Mouse (Mus musculus): ENCODE results near the gene Ywhag. TPM values are rescaled to one million over a fixed set of nuclear protein-coding genes. Genes with fewer than 3 reads are reported as not detected.

Ywhag gene
- polyA plus RNA-seq, 1 experiment from 2014 or later = 431 TPM

DNA sequence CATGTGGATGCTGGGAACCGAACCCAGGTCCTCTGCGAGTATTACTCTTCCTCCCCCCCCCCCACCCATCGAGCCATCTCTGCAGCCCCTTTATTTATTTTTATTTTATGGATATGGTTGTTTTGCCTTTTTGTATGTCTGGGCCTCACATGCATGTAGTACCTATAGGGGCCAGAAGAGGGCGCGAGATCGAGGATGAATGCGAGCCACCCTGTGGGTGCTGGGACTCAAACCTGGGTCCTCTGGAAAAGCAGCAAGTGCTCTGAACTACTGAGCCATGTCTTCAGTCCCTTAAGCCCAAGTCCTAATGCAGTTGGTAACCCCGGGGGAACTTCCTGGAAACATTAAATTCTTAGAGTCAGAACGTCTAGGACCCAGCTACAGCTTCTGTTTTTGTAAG is 32.5 kb upstream of the Ywhag start:
- ATAC-seq (ENCODE audit: low read depth) = no peak
- H3K4me3 ChIP-seq (ENCODE audit: low read depth, low read length) = no peak overlapping the region
- H3K36me3 ChIP-seq (ENCODE audit: control insufficient read depth, insufficient read depth, low read length) = no peaks in the 10 kb centered on the region
- H3K9me3 ChIP-seq (ENCODE audit: control insufficient read depth, low read length) = no peaks in the 10 kb centered on the region
- 67% methylated on average over 9 of the region's 9 CpGs for WGBS
- no peak overlapping the region for H3K9ac ChIP-seq (replicated peaks; ENCODE audit: low read depth, low read length)
- H3K27ac ChIP-seq (ENCODE audit: low read depth, low read length) = no peak overlapping the region
- H3K27me3 ChIP-seq (ENCODE audit: control insufficient read depth, insufficient read depth, low read length) = no peaks in the 10 kb centered on the region
- H3K4me2 ChIP-seq (ENCODE audit: low read depth, low read length) = no peak overlapping the region
- H3K4me1 ChIP-seq (ENCODE audit: control insufficient read depth, insufficient read depth, low read length) = 0 out of 2 replicates have a peak, but pooled peaks cover 4% of the 10 kb centered on the region

DNA sequence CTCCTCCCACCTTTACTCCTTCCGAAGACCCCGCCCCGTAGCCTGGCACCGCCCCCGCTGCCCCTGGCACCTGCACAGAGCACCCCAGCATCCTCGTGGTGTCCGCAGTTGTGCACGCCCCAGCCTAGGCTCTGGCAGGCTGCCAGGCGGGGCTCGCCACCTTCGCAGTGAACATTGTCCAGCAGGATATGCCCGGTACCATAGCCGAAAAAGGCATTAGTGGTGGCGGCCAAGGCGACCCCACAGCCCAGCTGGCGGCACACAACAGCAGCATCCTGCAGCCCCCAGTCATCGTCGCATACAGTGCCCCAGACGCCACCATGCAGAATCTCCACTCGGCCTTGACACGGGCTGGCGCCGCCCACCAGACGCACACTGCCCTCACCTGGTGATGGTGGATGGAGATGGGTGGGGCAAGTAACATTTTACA is 31.1 kb upstream of the Ywhag start:
- ATAC-seq (ENCODE audit: low read depth) = no peak
- no peaks in the 10 kb centered on the region for H3K36me3 ChIP-seq (ENCODE audit: control insufficient read depth, insufficient read depth, low read length)
- WGBS = 10% methylated on average over 24 of the region's 24 CpGs
- no peak overlapping the region for H3K9ac ChIP-seq (replicated peaks; ENCODE audit: low read depth, low read length)
- H3K27me3 ChIP-seq (ENCODE audit: control insufficient read depth, insufficient read depth, low read length) = no peaks in the 10 kb centered on the region
- H3K9me3 ChIP-seq (ENCODE audit: control insufficient read depth, low read length) = no peaks in the 10 kb centered on the region
- peak overlapping the region; percentile 0; the same call in 1 of the 2 replicates for H3K4me3 ChIP-seq (ENCODE audit: low read depth, low read length)
- 0 out of 2 replicates have a peak, but pooled peaks cover 6% of the 10 kb centered on the region for H3K4me1 ChIP-seq (ENCODE audit: control insufficient read depth, insufficient read depth, low read length)
- peak overlapping the region; percentile 1; the same call in 1 of the 2 replicates for H3K4me2 ChIP-seq (ENCODE audit: low read depth, low read length)
- no peak overlapping the region for H3K27ac ChIP-seq (ENCODE audit: low read depth, low read length)

DNA sequence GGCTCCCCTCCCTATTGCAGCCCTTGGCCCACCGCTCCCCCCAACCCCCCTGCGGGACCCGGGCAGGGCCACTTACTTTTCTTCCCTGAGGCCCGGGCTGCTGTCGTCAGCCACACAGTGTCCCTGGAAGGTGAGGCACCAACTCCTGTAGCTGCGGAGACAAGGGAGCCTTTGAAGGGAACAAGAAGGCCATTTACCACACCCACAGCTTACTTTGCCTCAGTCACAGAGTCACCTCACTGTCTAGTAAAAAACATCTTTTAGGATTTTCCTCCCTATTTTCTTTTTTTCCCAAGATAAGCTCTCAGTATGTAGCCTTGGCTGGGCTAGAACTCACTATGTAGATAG is 28.8 kb upstream of the Ywhag start:
- Histone ChIP-seq H3K36me3 (ENCODE audit: control insufficient read depth, insufficient read depth, low read length) (no peaks in the 10 kb centered on the region), H3K4me3 (ENCODE audit: low read depth, low read length) (peak overlapping the region; percentile 58), H3K4me1 (ENCODE audit: control insufficient read depth, insufficient read depth, low read length) (0 out of 2 replicates have a peak, but pooled peaks cover 6% of the 10 kb centered on the region), H3K27me3 (ENCODE audit: control insufficient read depth, insufficient read depth, low read length) (no peaks in the 10 kb centered on the region), H3K9me3 (ENCODE audit: control insufficient read depth, low read length) (no peaks in the 10 kb centered on the region), H3K27ac (ENCODE audit: low read depth, low read length) (peak overlapping the region; percentile 98), H3K4me2 (ENCODE audit: low read depth, low read length) (peak overlapping the region; percentile 92), H3K9ac (replicated peaks; ENCODE audit: low read depth, low read length) (peak overlapping the region; percentile 86)
- no peak for ATAC-seq (ENCODE audit: low read depth)
- 4% methylated on average over 6 of the region's 6 CpGs for WGBS

DNA sequence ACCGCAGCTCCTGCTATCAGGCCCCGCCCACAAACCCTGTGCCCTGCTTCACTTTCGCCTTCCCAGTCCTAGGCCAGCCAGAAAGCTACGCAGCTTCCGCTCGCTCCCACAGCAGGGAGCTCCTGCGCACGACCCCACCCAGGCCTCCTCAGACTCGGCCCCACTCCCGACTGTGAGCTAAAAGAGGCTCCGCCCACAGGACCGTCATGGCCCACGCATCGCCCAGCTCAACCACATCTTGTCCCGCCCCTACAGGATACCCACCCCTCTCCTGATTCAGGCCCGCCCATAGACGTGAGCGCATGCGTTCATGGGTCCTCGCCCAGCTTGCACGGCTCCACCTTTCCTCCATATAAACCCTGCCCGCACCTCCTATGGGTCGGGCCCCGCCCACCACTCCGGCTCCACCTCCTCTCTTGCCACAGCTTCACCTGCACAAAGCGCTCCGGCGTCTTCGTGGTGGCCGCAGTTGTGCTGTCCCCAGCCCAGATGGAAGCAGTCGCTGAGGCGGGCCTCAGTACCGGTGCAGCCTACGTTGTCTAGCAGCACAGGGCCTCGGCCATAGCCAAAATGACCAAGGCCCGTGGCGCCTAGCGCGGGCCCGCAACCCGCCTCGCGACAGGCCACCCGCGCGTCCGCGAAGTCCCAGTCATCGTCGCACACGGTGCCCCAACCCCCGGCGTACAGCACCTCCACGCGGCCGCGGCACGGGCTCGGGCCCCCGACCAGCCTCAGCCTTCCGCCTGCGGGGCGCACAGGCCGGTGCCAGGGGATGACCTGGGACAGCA is 28.3 kb upstream of the Ywhag start:
- Histone ChIP-seq H3K4me3 (ENCODE audit: low read depth, low read length) (peak overlapping the region; percentile 58), H3K9ac (replicated peaks; ENCODE audit: low read depth, low read length) (peak overlapping the region; percentile 86), H3K4me2 (ENCODE audit: low read depth, low read length) (peak overlapping the region; percentile 92), H3K9me3 (ENCODE audit: control insufficient read depth, low read length) (no peaks in the 10 kb centered on the region), H3K27me3 (ENCODE audit: control insufficient read depth, insufficient read depth, low read length) (no peaks in the 10 kb centered on the region), H3K27ac (ENCODE audit: low read depth, low read length) (peak overlapping the region; percentile 98), H3K36me3 (ENCODE audit: control insufficient read depth, insufficient read depth, low read length) (no peaks in the 10 kb centered on the region), H3K4me1 (ENCODE audit: control insufficient read depth, insufficient read depth, low read length) (0 out of 2 replicates have a peak, but pooled peaks cover 6% of the 10 kb centered on the region)
- under 1% methylated on average over 63 of the region's 64 CpGs for WGBS
- peak; percentile 96 for ATAC-seq (ENCODE audit: low read depth)

DNA sequence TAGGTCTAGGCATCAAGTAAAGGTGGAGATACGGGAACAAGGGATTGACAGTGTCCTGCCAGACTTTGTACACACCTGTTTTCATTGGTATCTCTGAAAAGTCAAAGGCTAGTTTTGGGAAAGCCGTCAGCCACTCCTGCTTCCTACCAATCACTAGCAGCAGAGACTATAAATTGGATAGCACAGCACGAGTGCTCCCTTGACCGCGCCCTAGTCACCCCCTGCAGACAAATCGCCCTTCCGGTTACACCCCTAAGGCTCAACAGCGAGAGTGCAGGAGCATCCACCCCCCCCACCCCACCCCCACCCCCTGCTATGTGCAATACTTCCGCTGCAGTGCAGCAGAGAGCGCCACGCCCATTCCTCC is 27.7 kb upstream of the Ywhag start:
- Histone ChIP-seq H3K27me3 (ENCODE audit: control insufficient read depth, insufficient read depth, low read length) (no peaks in the 10 kb centered on the region), H3K27ac (ENCODE audit: low read depth, low read length) (peak overlapping the region; percentile 98), H3K4me3 (ENCODE audit: low read depth, low read length) (peak overlapping the region; percentile 58), H3K9ac (replicated peaks; ENCODE audit: low read depth, low read length) (no peak overlapping the region), H3K4me1 (ENCODE audit: control insufficient read depth, insufficient read depth, low read length) (0 out of 2 replicates have a peak, but pooled peaks cover 7% of the 10 kb centered on the region), H3K9me3 (ENCODE audit: control insufficient read depth, low read length) (no peaks in the 10 kb centered on the region), H3K36me3 (ENCODE audit: control insufficient read depth, insufficient read depth, low read length) (no peaks in the 10 kb centered on the region), H3K4me2 (ENCODE audit: low read depth, low read length) (peak overlapping the region; percentile 92)
- 0% methylated on average over 11 of the region's 11 CpGs for WGBS
- no peak for ATAC-seq (ENCODE audit: low read depth)

DNA sequence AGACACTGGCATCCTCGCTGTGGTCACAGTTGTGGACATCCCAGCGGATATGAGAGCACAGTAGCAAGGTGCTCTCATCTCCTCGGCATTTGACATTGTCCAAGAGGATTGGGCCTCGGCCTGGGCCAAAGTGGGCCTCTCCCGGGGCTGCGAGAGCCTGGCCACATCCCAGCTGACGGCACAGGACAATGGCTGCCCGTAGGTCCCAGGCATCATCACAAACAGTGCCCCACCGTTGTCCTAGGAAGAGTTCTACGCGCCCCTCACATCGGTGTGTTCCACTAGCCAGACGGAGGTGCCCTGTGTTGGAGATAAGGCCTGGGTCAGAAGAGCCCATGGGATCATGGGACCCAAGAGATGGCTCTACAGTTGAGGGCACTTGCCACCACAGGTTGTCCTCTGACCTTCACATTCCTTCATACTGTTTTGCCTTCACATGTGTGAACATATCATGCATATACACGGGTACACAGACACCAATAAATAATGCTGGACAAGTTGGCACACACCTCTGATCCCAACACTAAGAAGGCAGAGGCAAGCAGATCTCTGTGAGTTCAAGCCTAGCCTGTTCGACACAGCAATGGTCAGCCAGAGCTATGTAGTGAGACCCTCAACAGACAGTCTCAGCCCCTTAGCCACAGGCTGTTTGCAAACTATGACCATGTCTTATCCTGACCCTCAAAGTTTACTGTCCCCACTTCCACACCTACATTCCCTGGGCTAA is 26.7 kb upstream of the Ywhag start:
- WGBS = 97% methylated on average over 15 of the region's 15 CpGs
- Histone ChIP-seq H3K27ac (ENCODE audit: low read depth, low read length) (no peak overlapping the region; the same call in 1 of the 2 replicates), H3K9me3 (ENCODE audit: control insufficient read depth, low read length) (no peaks in the 10 kb centered on the region), H3K4me1 (ENCODE audit: control insufficient read depth, insufficient read depth, low read length) (0 out of 2 replicates have a peak, but pooled peaks cover 11% of the 10 kb centered on the region), H3K4me2 (ENCODE audit: low read depth, low read length) (no peak overlapping the region), H3K4me3 (ENCODE audit: low read depth, low read length) (no peak overlapping the region), H3K27me3 (ENCODE audit: control insufficient read depth, insufficient read depth, low read length) (no peaks in the 10 kb centered on the region), H3K9ac (replicated peaks; ENCODE audit: low read depth, low read length) (no peak overlapping the region), H3K36me3 (ENCODE audit: control insufficient read depth, insufficient read depth, low read length) (no peaks in the 10 kb centered on the region)
- no peak for ATAC-seq (ENCODE audit: low read depth)

DNA sequence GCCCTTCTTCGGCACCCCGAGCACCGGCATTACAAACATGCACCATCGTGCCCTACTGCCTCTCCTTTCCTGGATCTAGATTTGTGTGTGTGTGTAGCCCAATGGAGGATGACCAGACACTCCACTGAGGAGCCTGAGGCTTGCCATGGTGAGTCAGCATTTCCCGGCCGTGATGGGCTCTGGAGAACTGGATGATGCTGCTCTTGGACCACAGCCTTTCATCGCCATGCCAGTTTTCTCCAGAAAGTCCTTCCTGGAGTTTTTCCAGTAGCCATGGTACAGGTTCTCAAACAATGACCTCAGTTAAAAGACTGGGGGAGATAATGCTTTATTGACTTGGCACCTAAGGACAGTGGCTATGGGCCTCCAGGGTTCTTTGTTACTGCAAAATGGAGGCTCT is 25.5 kb upstream of the Ywhag start:
- Histone ChIP-seq H3K9me3 (ENCODE audit: control insufficient read depth, low read length) (no peaks in the 10 kb centered on the region), H3K4me3 (ENCODE audit: low read depth, low read length) (no peak overlapping the region), H3K36me3 (ENCODE audit: control insufficient read depth, insufficient read depth, low read length) (no peaks in the 10 kb centered on the region), H3K4me2 (ENCODE audit: low read depth, low read length) (no peak overlapping the region), H3K27ac (ENCODE audit: low read depth, low read length) (no peak overlapping the region), H3K4me1 (ENCODE audit: control insufficient read depth, insufficient read depth, low read length) (0 out of 2 replicates have a peak, but pooled peaks cover 11% of the 10 kb centered on the region), H3K9ac (replicated peaks; ENCODE audit: low read depth, low read length) (no peak overlapping the region), H3K27me3 (ENCODE audit: control insufficient read depth, insufficient read depth, low read length) (no peaks in the 10 kb centered on the region)
- ATAC-seq (ENCODE audit: low read depth) = no peak
- WGBS = 89% methylated on average over 7 of the region's 7 CpGs

DNA sequence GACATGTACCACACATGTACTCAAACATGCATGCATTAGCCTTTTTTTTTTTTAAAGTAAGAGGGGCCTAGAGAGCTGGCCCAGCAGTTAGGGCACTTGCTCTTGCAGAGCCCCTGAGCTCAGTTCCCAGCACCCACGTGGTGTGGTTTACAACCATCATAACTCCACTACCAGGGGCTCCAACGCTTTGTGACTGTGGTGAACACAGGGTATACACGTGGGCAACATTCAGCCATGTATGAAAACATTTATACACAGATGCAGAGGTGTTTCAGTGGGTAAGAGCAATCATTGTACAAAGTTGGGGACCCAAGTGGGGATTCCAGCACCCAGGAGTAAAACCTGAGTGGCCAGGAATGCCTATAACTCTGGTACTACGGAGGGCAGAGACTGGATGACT is 24.0 kb upstream of the Ywhag start:
- no peaks in the 10 kb centered on the region for H3K36me3 ChIP-seq (ENCODE audit: control insufficient read depth, insufficient read depth, low read length)
- WGBS = 89% methylated on average over 4 of the region's 4 CpGs

More for the DNA sequence above, 24.0 kb upstream of the Ywhag start:
- H3K4me1 ChIP-seq (ENCODE audit: control insufficient read depth, insufficient read depth, low read length) = 0 out of 2 replicates have a peak, but pooled peaks cover 11% of the 10 kb centered on the region
- no peak overlapping the region for H3K9ac ChIP-seq (replicated peaks; ENCODE audit: low read depth, low read length)
- H3K9me3 ChIP-seq (ENCODE audit: control insufficient read depth, low read length) = no peaks in the 10 kb centered on the region
- ATAC-seq (ENCODE audit: low read depth) = no peak
- no peak overlapping the region; the same call in 1 of the 2 replicates for H3K4me2 ChIP-seq (ENCODE audit: low read depth, low read length)
- H3K27me3 ChIP-seq (ENCODE audit: control insufficient read depth, insufficient read depth, low read length) = no peaks in the 10 kb centered on the region
- no peak overlapping the region for H3K4me3 ChIP-seq (ENCODE audit: low read depth, low read length)
- H3K27ac ChIP-seq (ENCODE audit: low read depth, low read length) = peak overlapping the region; percentile 82; the same call in 1 of the 2 replicates

Data from neural tube, embryonic 14.5 days (tissue).